Mouse (Mus musculus) bone marrow macrophage, adult 2 months (primary cell): ENCODE results near the gene Ghdc.

Source experiments
- CTCF ChIP-seq: IDR thresholded peaks from 2 replicates; pipeline ENCODE4 v1.5.1; 2012; ENCODE audit warnings: low read depth, mild to moderate bottlenecking, low read length, moderate library complexity
- POLR2A ChIP-seq: IDR thresholded peaks from 2 replicates; pipeline ENCODE4 v1.6.1; 2012; ENCODE audit warnings: mild to moderate bottlenecking, low read depth, low read length, borderline replicate concordance

- TF ChIP-seq CTCF (no peak), POLR2A (no peak)
Observed at GRCm38 (mm10) chr11:100748620-100749019, 22.1 kb downstream of the Ghdc start.
